Mouse (Mus musculus) embryonic fibroblast, embryonic 13.5 days (primary cell): ENCODE measurements around the gene Klhl9. TPM values are rescaled to one million over a fixed set of nuclear protein-coding genes. Genes with fewer than 3 reads are reported as not detected.
"Not testable (repeated sequence)": the region's sequence is repeated elsewhere in the genome, so short reads cannot be mapped to it uniquely, and the experiment has no call there.

ENCODE experiments used
- H3K27ac ChIP-seq: 2 replicates; pipeline ENCODE4 v1.5.1; 2012; ENCODE audit warnings: low read length, control low read depth, inconsistent platforms; ENCODE audit not compliant: insufficient read depth
- H3K4me1 ChIP-seq: 2 replicates; pipeline ENCODE4 v1.6.1; 2011; ENCODE audit warnings: low read length; ENCODE audit not compliant: control insufficient read depth, insufficient read depth
- H3K4me3 ChIP-seq: 2 replicates; pipeline ENCODE4 v1.5.1; 2011; ENCODE audit warnings: mild to moderate bottlenecking, control low read depth, low read length; ENCODE audit not compliant: insufficient read depth
- CTCF ChIP-seq: IDR thresholded peaks from 2 replicates; pipeline ENCODE4 v1.5.1; 2011; ENCODE audit warnings: mild to moderate bottlenecking, control low read depth, low read length, moderate library complexity, borderline replicate concordance; ENCODE audit not compliant: insufficient read depth
- POLR2A ChIP-seq: IDR thresholded peaks from 2 replicates; pipeline ENCODE4 v1.6.1; 2011; ENCODE audit warnings: low read depth, mild to moderate bottlenecking, control low read depth, low read length, moderate library complexity
- polyA plus RNA-seq: library from polyadenylated mRNA; stranded (reverse); fragments of >200 nt; gene quantifications from 2 replicates; pipeline ENCODE4 v1.2.4, GENCODE M21; 2011; ENCODE audit warnings: low read depth; ENCODE audit not compliant: missing spikeins, insufficient read length

Gene Klhl9
- polyA plus RNA-seq, result 103 and 123 TPM in 2 replicates

DNA sequence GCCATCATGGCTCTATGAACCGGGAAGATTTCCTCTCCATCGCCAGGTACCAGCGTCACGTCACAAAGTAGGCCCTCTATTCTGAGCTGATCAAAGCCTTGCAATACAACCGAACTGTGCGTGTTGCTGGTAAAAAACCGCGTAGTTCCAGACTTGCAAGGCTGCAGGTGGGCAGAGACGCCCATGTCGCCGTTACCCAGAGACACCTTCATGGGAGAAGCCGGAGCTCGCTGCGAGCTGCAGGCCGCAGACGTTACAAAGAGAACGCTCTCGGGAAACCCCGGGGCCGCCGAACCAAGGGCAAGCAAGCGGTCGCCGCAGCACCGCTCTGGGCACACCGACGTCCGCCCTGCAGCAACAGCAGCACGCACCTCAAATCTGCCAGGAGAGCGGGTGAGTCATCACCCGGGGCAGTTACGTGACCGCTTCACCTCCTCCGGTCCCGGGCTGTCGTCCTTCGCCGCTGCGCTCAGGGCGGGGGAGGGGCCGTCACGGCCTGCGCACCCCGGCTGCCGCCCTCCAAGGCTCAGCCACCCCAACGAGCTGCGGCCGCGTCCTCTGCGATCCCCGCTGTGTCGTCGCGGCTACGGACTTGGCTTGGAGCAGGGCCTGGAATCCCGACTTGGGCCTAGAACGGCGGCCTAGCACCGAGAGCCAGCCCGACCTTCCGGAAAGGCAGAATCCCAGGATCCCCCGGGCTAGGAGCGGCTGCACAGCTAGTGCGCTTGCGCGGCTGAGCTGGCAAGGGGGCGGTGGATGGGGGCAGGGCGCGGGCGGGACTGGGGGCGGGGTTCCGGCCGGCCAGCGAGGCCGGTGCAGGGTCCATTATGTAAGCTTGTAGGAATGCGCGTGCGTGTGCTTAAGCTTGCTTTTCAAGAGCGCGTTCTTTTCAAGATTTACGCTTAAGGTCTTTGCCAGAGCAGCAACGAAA lies at the start of gene Klhl9, which contains the start of gene Gm26566:
TSS of gene Klhl9 (minus strand) at position 675 of the 931 bp plus-strand sequence.
TSS of gene Gm26566 (plus strand) at position 15 of the 931 bp plus-strand sequence.
- H3K4me1 ChIP-seq, result peaks cover 3% of the 10 kb centered on the region; the same call in 1 of the 2 replicates
- peak within 1 kb of the TSS; percentile 93 for H3K4me3 ChIP-seq
- TF ChIP-seq CTCF (no peak), POLR2A (peak; percentile 87)
- H3K27ac ChIP-seq, result peak within 1 kb of the TSS; percentile 95

DNA sequence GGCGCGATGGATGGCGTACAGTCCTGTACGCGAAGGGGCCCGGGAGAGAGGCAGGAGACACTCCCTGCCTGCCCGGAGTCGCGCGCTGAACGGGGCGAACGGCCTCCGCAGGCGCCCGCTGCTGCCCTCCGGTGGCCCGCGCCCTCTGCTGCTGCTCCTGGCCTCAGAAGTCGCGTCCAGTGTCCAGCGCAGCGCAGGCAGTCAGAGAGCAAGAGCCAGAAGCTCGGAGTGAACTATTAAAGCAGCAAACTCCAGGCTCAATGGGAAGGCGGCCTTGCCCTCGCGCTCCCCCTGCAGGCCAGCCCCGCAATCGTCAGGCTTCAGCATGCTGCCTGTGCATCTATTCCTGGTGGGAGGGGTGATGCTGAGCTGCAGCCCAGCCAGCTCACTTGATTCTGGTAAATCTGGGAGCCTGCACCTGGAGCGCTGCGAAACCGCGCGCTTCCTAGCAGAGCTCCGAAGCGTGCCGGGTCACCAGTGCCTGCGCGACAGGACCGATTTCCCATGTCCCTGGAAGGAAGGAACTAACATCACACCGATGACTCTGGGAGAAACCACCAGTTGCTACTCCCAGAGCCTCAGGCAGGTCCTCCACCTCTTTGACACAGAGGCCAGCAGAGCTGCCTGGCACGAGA lies 41.2 kb upstream of the Klhl9 start:
- H3K4me1 ChIP-seq, result not testable (repeated sequence)
- Histone ChIP-seq H3K4me3 (peak overlapping the region; percentile 19; the same call in 1 of the 2 replicates), H3K27ac (peak overlapping the region; percentile 58; the same call in 1 of the 2 replicates)
- peak; percentile 65 for TF ChIP-seq POLR2A
- 0 out of 2 replicates have a peak, but pooled peaks have one; percentile 7 for TF ChIP-seq CTCF

DNA sequence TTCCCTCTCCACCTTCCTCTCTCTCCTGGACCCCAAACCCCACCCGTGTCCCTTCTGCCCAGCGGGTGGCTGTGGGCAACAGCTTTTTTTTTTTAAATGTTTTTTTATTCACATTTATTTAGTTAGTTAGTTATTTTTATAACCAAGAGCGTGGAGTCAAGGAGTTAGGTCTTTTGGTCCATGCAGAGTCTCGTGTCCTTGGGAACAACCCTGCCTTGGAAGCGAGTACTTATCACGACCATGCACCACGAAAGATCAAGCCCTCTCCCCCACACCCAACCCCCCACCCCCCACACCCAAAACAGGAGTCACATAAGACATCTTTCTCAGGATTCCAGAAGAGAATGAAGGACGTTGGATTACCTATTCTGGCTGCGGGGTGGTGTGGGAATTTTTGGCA lies 40.1 kb upstream of the Klhl9 start:
- H3K4me3 ChIP-seq, H3K27ac ChIP-seq, H3K4me1 ChIP-seq: not testable (repeated sequence)

DNA sequence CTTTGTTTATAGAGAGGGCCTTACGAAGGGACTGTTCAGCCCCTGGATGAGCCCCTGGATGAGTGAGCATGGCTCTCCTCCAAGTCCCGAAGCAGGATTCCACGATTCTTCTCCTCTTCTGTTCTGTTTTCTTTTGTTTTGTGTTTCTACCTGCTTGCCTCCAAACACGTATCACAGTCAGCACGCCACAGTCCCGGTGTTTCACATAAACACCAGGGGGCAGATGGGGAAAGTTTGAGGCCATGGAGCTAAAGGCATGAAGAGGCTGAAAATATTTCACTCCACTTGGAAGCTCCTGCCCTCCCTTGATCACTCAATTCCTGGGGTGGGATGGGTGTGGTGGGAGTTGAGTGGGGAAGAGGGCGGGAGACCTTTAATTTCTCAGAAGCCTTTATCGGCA lies 39.5 kb upstream of the Klhl9 start:
- H3K27ac ChIP-seq, H3K4me3 ChIP-seq, H3K4me1 ChIP-seq: not testable (repeated sequence)

DNA sequence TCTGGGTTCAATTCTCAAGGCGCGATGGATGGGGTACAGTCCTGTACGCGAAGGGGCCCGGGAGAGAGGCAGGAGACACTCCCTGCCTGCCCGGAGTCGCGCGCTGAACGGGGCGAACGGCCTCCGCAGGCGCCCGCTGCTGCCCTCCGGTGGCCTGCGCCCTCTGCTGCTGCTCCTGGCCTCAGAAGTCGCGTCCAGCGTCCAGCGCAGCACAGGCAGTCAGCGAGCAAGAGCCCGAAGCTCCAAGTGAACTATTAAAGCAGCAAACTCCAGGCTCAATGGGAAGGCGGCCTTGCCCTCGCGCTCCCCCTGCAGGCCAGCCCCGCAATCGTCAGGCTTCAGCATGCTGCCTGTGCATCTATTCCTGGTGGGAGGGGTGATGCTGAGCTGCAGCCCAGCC lies 38.2 kb upstream of the Klhl9 start:
- H3K4me1 ChIP-seq, result not testable (repeated sequence)
- H3K27ac ChIP-seq, result peak overlapping the region; percentile 73; the same call in 1 of the 2 replicates
- H3K4me3 ChIP-seq, result peak overlapping the region; percentile 27; the same call in 1 of the 2 replicates
- TF ChIP-seq POLR2A, result peak; percentile 77
- 0 out of 2 replicates have a peak, but pooled peaks have one; percentile 46 for TF ChIP-seq CTCF

DNA sequence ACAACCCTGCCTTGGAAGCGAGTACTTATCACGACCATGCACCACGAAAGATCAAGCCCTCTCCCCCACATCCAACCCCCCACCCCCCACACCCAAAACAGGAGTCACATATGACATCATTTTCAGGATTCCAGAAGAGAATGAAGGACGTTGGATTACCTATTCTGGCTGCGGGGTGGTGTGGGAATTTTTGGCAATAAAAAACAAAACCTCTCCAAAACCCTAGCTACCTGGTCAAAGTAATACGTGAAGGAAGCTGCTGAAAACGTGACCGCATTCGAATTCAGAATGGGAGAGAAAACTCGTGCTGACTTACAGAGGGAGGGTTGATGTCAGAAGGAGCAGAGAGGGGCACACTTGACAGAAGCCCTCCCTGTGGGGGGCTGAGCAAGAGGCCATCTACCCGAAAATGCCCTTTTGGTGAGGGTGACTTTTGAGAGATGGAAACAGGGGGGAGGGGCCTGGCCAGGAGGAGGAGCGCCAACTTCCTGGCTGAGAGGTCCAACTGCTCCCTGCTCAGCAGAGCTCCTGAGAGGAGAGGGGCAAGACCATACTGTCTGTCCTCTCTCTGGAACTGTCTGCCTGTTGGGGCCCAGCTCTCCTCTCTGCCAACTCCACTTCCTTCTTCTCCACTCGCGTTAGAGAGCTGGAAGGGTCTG lies 37.5 kb upstream of the Klhl9 start, which contains the start of gene Gm13283:
TSS of gene Gm13283 (plus strand) at position 510 of the 659 bp plus-strand sequence.
- peak within 1 kb of the TSS; percentile 73; the same call in 1 of the 2 replicates for H3K27ac ChIP-seq

DNA sequence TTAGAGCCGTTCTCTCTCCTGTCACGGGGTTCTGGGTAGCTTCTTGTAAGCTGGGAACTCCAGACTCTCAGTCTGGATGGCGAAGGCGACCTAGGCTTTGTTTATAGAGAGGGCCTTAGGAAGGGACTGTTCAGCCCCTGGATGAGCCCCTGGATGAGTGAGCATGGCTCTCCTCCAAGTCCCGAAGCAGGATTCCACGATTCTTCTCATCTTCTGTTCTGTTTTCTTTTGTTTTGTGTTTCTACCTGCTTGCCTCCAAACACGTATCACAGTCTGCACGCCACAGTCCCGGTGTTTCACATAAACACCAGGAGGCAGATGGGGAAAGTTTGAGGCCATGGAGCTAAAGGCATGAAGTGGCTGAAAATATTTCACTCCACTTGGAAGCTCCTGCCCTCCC lies 36.5 kb upstream of the Klhl9 start:
- H3K4me1 ChIP-seq, H3K4me3 ChIP-seq, H3K27ac ChIP-seq: not testable (repeated sequence)

More for the DNA sequence above, 37.5 kb upstream of the Klhl9 start, which contains the start of gene Gm13283:
- TF ChIP-seq POLR2A, result 0 out of 2 replicates have a peak, but pooled peaks have one; percentile 17
- peak within 1 kb of the TSS; percentile 27; the same call in 1 of the 2 replicates for H3K4me3 ChIP-seq
- not testable (repeated sequence) for H3K4me1 ChIP-seq

DNA sequence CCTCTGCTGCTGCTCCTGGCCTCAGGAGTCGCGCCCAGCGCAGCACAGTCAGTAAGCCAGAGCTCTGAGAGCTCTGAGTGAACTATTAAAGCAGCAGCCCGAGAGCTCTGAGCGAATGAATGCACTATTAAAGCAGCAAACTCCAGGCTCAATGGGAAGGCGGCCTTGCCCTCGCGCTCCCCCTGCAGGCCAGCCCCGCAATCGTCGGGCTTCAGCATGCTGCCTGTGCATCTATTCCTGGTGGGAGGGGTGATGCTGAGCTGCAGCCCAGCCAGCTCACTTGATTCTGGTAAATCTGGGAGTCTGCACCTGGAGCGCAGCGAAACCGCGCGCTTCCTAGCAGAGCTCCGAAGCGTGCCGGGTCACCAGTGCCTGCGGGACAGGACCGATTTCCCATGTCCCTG lies 35.4 kb upstream of the Klhl9 start:
- H3K4me3 ChIP-seq, result peak overlapping the region; percentile 59; the same call in 1 of the 2 replicates
- H3K27ac ChIP-seq, result 0 out of 2 replicates have a peak overlapping the region, but pooled peaks have one; percentile 99
- TF ChIP-seq CTCF (peak; percentile 68), POLR2A (peak; percentile 79)

DNA sequence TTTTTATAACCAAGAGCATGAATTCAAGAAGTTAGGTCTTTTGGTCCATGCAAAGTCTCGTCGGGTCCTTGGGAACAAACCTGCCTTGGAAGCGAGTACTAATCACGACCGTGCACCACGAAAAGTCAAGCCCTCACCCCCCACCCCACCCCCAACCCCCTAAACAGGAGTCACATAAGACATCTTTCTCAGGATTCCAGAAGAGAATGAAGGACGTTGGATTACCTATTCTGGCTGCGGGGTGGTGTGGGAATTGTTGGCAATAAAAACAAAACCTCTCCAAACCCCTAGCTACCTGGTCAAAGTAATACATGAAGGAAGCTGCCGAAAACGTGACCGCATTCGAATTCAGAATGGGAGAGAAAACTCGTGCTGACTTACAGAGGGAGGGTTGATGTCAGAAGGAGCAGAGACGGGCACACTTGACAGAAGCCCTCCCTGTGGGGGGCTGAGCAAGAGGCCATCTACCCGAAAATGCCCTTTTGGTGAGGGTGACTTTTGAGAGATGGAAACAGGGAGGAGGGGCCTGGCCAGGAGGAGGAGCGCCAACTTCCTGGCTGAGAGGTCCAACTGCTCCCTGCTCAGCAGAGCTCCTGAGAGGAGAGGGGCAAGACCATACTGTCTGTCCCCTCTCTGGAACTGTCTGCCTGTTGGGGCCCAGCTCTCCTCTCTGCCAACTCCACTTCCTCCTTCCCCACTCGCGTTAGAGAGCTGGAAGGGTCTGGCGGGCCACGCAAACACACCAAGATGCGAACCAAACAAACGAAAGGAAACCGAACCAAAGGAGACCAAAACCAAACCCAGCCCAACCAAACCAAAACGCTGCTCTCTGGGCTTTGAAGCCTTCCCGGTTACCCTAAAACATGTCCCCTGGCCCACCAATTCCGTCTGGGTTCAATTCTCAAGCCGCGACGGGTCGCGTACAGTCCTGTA lies 34.6 kb upstream of the Klhl9 start:
- peak overlapping the region; percentile 59 for H3K4me3 ChIP-seq
- not testable (repeated sequence) for H3K4me1 ChIP-seq
- TF ChIP-seq POLR2A, result peak; percentile 67
- H3K27ac ChIP-seq, result peak overlapping the region; percentile 99

More for the DNA sequence above, 35.4 kb upstream of the Klhl9 start:
- not testable (repeated sequence) for H3K4me1 ChIP-seq

DNA sequence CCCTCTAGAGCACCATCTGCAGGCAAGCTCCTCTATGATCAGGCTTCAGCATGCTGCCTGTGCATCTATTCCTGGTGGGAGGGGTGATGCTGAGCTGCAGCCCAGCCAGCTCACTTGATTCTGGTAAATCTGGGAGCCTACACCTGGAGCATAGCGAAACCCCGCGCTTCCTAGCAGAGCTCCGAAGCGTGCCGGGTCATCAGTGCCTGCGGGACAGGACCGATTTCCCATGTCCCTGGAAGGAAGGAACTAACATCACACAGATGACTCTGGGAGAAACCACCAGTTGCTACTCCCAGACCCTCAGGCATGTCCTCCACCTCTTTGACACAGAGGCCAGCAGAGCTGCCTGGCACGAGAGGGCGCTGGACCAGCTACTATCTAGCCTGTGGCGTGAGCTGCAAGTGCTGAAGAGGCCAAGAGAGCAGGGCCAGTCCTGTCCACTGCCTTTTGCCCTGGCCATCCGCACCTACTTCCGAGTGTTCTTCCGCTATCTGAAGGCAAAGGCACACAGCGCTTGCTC lies 32.6 kb upstream of the Klhl9 start, which contains the start of gene Gm13271:
TSS of gene Gm13271 (plus strand) at position 51 of the 523 bp plus-strand sequence.
- H3K4me1 ChIP-seq, H3K4me3 ChIP-seq, H3K27ac ChIP-seq: not testable (repeated sequence)
